Mouse (Mus musculus) small intestine, adult 2 months (tissue): Measurements from ENCODE around the gene Cpa4.

ENCODE experiments used
- CTCF ChIP-seq: fragments of 200-500 bp; IDR thresholded peaks from 2 replicates; pipeline ENCODE4 v1.5.1; 2012; ENCODE audit warnings: low read depth, mild to moderate bottlenecking, control low read depth, inconsistent platforms, low read length, moderate library complexity, mixed read lengths; ENCODE audit not compliant: insufficient replicate concordance, insufficient read length; ENCODE audit errors: extremely low read depth
- POLR2A ChIP-seq: fragments of 200-500 bp; IDR thresholded peaks from 2 replicates; pipeline ENCODE4 v1.6.1; 2012; ENCODE audit warnings: low read depth, mild to moderate bottlenecking, control low read depth, inconsistent platforms, low read length, moderate library complexity

DNA sequence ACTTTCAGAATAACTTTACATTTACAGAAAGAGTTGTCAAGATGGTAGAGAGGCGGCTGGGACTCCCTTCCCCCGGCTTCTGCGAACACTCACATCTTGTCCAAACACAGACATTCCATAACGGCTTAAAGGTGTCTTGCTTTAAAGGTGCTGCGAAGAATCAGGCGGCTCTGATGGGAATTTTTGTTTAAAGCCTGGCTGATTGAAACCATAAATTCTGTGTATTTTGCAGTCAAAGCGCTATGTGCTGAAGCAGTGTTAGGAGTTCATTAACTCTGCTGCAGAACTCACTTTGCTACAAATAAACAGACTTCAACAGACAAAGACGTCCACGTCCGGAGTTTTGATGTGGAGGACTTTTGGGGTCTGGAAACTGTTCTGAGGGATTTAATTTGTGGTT is 29.9 kb upstream of the Cpa4 start:
- TF ChIP-seq CTCF (no peak), POLR2A (no peak)
